Mouse (Mus musculus) liver, embryonic 14.5 days (tissue): ENCODE results near the gene Ankrd63. TPM values are rescaled to one million over a fixed set of nuclear protein-coding genes. Genes with fewer than 3 reads are reported as not detected.

Experiments used
- ATAC-seq: fragments of 200-750 bp; cut with Nextera tagmentation; 2 replicates; pipeline ENCODE4 v1.8.0; 2017; ENCODE audit warnings: moderate number of reproducible peaks, mild to moderate bottlenecking, moderate library complexity; ENCODE audit not compliant: insufficient read depth
- DNase-seq, 3 experiments: peaks; one replicate each; pipeline ENCODE4 v3.0.0-alpha.2; 2012 to 2013; ENCODE audit warnings: low read depth in 3 of 3, low spot score in 3 of 3
- H3K27ac ChIP-seq: fragments of 300-500 bp; sonication (generic); 2 replicates; pipeline ENCODE4 v1.5.1; 2014; ENCODE audit warnings: moderate library complexity, mild to moderate bottlenecking, control low read depth, inconsistent platforms
- H3K27me3 ChIP-seq: fragments of 300-500 bp; sonication (generic); 2 replicates; pipeline ENCODE4 v1.6.1; 2014; ENCODE audit warnings: mild to moderate bottlenecking, low read length, moderate library complexity; ENCODE audit not compliant: control insufficient read depth, insufficient read depth
- H3K36me3 ChIP-seq: fragments of 300-500 bp; sonication (generic); replicated peaks from 2 replicates; pipeline ENCODE4 v1.6.1; 2014; ENCODE audit warnings: low read depth; ENCODE audit not compliant: control insufficient read depth, insufficient read depth
- H3K4me1 ChIP-seq, 2 experiments: fragments of 200-500 bp in 1 of 2; fragments of 300-500 bp in 1 of 2; sonication (generic) in 1 of 2; replicated peaks; 2 replicates each; pipeline ENCODE4 v1.6.1; 2012 to 2014; ENCODE audit warnings: antibody characterized with exemption in 1 of 2, inconsistent platforms in 1 of 2, low read length in 1 of 2; ENCODE audit not compliant: control insufficient read depth in 2 of 2, insufficient read depth in 2 of 2
- H3K4me2 ChIP-seq: fragments of 300-500 bp; sonication (generic); 2 replicates; pipeline ENCODE4 v1.6.1; 2014; ENCODE audit warnings: low read depth, mild to moderate bottlenecking, control low read depth, moderate library complexity
- H3K4me3 ChIP-seq, 2 experiments: fragments of 200-500 bp in 1 of 2; fragments of 300-500 bp in 1 of 2; sonication (generic) in 1 of 2; 2 replicates each; pipeline ENCODE4 v1.5.1; 2012 to 2014; ENCODE audit warnings: low read depth in 2 of 2, low read length in 2 of 2, mild to moderate bottlenecking in 2 of 2, control low read depth in 1 of 2, inconsistent platforms in 1 of 2, moderate library complexity in 1 of 2; ENCODE audit not compliant: insufficient read depth in 1 of 2
- H3K9ac ChIP-seq: fragments of 300-500 bp; sonication (generic); replicated peaks from 2 replicates; pipeline ENCODE4 v1.6.1; 2014; ENCODE audit warnings: mild to moderate bottlenecking, control low read depth, moderate library complexity
- H3K9me3 ChIP-seq: fragments of 300-500 bp; sonication (generic); 2 replicates; pipeline ENCODE4 v1.6.1; 2016; ENCODE audit warnings: low read length, mixed read lengths; ENCODE audit not compliant: control insufficient read depth
- CTCF ChIP-seq: IDR thresholded peaks from 2 replicates; pipeline ENCODE4 v1.5.1; 2016; ENCODE audit warnings: antibody characterized with exemption, low read depth, control low read depth
- EP300 ChIP-seq: IDR thresholded peaks from 2 replicates; pipeline ENCODE4 v1.6.1; 2016; ENCODE audit warnings: antibody characterized with exemption, low read depth
- WGBS: fragments of 180-500 bp; shearing (Covaris S2); extraction: QIAGEN DNeasy Blood & Tissue Kit; methylation state at CpG from one replicate; pipeline ENCODE4 v1.1.7; 2014; ENCODE audit not compliant: insufficient replicate concordance; 5-methylcytosine and 5-hydroxymethylcytosine counted together
- polyA plus RNA-seq, 2 experiments: library from polyadenylated mRNA; depleted of rRNA in 1 of 2; stranded (reverse) in 1 of 2; unstranded in 1 of 2; fragments of >200 nt; fragmentation: Nextera tagmentation in 1 of 2; extraction: Ambion mirVana in 1 of 2; gene quantifications; 2 replicates each; pipeline versions ENCODE4 v1.2.1 to v1.2.3; 2012 to 2014

The Ankrd63 gene
- polyA plus RNA-seq, 2 experiments: 0.03 to 0.07 TPM

DNA sequence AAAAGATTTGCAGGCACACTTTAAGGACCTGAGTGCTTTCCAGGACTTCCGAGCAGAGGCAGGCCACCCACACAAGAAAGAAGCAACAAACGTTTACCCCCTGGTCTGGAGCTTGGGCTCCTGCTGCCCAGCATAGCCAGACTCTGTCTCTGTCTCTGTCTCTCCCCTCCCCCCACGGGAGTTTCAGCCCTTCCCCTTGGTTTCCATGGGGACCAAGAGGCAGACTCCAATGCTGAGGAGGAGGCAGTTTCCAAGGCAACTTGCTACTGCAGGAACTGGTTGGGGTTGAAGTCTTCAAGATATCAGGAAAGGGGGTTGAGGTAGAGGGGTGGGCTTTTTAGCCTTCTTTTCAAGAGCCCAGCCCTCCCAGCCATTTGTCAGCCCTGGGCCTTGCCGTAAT lies 10.5 kb upstream of the Ankrd63 start:
- Histone ChIP-seq H3K4me3 (no peak overlapping the region), H3K27me3 (peaks cover 16% of the 10 kb centered on the region), H3K4me2 (no peak overlapping the region), H3K9me3 (no peaks in the 10 kb centered on the region), H3K27ac (no peak overlapping the region), H3K9ac (no peak overlapping the region), H3K36me3 (no peaks in the 10 kb centered on the region), H3K4me1 (no peaks in the 10 kb centered on the region)
- DNase-seq (no peak), ATAC-seq (no peak)
- no peak for TF ChIP-seq CTCF
- TF ChIP-seq EP300: no peak
- WGBS: 57% methylated on average over 4 of the region's 4 CpGs

DNA sequence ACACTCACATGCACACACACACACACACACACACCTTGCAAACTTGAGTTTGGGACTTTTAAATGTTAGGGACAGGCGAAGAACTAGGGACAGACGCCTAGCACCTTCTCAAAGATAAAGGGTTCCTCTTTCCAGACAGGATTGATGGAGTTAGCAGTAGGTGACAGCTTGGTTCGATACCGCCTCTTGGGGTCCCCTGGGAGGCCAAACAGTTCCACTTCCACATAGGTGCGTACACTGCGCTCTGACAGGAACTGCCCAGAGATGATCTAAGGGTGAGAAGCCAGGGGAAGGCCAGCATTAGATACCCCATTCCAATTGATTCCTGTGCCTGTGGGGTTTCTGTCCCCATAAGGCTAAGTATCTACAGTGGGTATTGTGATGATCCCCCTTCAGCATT lies 9.9 kb upstream of the Ankrd63 start:
- DNase-seq (no peak), ATAC-seq (no peak)
- WGBS: 70% methylated on average over 6 of the region's 6 CpGs
- TF ChIP-seq CTCF (no peak), EP300 (no peak)
- H3K9me3 ChIP-seq: no peaks in the 10 kb centered on the region
- no peak overlapping the region for H3K27ac ChIP-seq
- no peak overlapping the region for H3K9ac ChIP-seq
- no peaks in the 10 kb centered on the region for H3K4me1 ChIP-seq
- H3K4me3 ChIP-seq: no peak overlapping the region
- H3K27me3 ChIP-seq: peaks cover 16% of the 10 kb centered on the region
- H3K4me2 ChIP-seq: no peak overlapping the region
- H3K36me3 ChIP-seq: no peaks in the 10 kb centered on the region

DNA sequence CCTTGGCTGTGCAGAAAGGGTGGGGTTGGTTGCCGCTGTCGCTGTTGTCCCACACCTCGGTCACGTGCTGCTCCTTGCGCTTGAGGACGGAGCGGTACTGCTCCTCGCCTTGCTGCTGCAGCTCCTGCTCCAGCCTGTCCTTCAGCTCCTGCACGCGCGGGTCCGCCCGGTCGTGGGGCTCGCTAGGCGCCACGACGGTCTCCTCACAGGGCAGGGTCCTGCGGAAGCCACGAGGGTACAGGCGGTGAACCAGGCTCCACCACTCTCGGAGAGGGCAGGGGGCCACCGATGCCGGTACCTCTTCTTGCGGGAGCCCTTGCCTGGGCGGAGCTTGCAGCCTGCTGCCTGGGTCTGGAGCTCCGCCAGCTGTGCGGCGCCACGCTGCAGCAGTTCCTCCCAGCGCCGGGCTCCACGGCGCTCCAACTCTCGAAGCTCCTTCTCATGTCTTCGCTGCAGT lies 7.3 kb upstream of the Ankrd63 start:
- H3K27ac ChIP-seq: no peak overlapping the region
- DNase-seq: no peak
- H3K9ac ChIP-seq: no peak overlapping the region
- H3K36me3 ChIP-seq: no peaks in the 10 kb centered on the region
- H3K9me3 ChIP-seq: no peaks in the 10 kb centered on the region
- H3K27me3 ChIP-seq: peaks cover 35% of the 10 kb centered on the region
- peak overlapping the region; percentile 44 for H3K4me2 ChIP-seq
- H3K4me1 ChIP-seq: no peaks in the 10 kb centered on the region
- 0 out of 2 replicates have a peak, but pooled peaks have one; percentile 20 for ATAC-seq
- TF ChIP-seq EP300 (no peak), CTCF (no peak)
- 20% methylated on average over 36 of the region's 36 CpGs for WGBS
- H3K4me3 ChIP-seq: no peak overlapping the region

DNA sequence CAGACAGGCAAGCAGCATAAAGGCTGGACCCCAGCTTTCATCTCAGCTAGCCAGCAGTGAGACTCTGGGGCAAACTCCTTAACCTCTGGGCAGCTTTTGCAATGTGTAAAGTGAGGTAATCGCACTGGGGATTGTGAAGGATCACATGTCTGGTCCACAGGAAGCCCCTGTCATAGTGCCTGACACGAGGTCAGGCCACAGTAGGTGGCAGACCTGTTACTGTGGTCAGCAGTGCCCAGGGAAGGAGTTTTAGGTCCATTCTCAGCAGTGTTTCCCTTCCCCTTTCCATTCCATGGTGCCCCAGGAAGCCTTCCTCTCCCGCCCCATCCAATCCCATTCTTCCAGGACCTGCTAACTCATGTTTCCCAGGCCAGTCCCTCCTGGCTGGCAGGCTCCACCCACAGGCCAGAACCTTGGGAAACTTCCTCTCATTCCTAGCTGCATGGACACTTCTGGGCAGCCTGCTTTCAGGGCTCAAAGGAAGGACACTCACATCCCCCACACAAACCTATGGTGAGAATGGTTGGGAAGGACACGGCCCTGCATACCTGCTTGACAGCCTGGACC lies 6.0 kb upstream of the Ankrd63 start:
- Histone ChIP-seq H3K4me2 (no peak overlapping the region), H3K36me3 (no peaks in the 10 kb centered on the region), H3K4me3 (no peak overlapping the region), H3K27me3 (peaks cover 48% of the 10 kb centered on the region), H3K4me1 (no peaks in the 10 kb centered on the region), H3K27ac (no peak overlapping the region), H3K9me3 (no peaks in the 10 kb centered on the region), H3K9ac (no peak overlapping the region)
- no peak for DNase-seq
- 44% methylated on average over 4 of the region's 4 CpGs for WGBS
- TF ChIP-seq CTCF: no peak
- TF ChIP-seq EP300: no peak
- ATAC-seq: no peak

DNA sequence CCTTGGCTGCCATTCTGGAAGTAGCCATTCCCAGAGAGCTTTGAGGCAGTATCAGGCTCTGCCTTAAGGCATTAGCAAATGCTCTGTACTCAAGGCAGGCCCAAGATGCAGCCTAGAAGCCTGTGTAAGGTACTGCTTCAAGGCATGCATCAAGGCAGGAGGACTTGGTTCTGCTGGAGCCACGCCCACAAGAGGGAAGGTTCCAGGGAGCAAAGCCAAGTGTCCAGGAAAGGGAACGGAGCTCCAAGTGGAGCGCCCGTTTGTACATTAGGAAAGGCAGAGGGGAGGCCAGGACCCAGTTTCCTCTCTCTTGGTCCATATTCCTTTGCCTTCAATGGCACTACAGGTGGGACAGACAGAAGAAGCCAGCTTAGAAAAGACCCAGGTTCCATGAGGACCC lies 4.7 kb upstream of the Ankrd63 start:
- Histone ChIP-seq H3K36me3 (no peaks in the 10 kb centered on the region), H3K4me2 (no peak overlapping the region), H3K4me1 (no peaks in the 10 kb centered on the region), H3K27ac (no peak overlapping the region), H3K4me3 (no peak overlapping the region), H3K9me3 (no peaks in the 10 kb centered on the region), H3K27me3 (peaks cover 61% of the 10 kb centered on the region), H3K9ac (no peak overlapping the region)
- 58% methylated on average over 4 of the region's 4 CpGs for WGBS
- ATAC-seq (no peak), DNase-seq (no peak)
- no peak for TF ChIP-seq CTCF
- no peak for TF ChIP-seq EP300
